Mouse (Mus musculus): ENCODE data around the gene Lztfl1. TPM values are rescaled to one million over a fixed set of nuclear protein-coding genes. Genes with fewer than 3 reads are reported as not detected.

Gene Lztfl1
- polyA plus RNA-seq, 1 experiment from 2014 or later: 71.8 TPM

Other genes with a start within 250 kb of the Lztfl1 start
- gene Limd1, start 239.0 kb downstream of the Lztfl1 start, polyA plus RNA-seq (2015; fragmentation: Nextera tagmentation; extraction: Ambion mirVana): 53.8 and 53.9 TPM in 2 replicates
- 47.7 and 49.0 TPM in 2 replicates for gene Sacm1l, start 187.9 kb downstream of the Lztfl1 start, polyA plus RNA-seq (2015; fragmentation: Nextera tagmentation; extraction: Ambion mirVana)
- gene Slc6a20b, start 85.1 kb downstream of the Lztfl1 start, polyA plus RNA-seq (2015; fragmentation: Nextera tagmentation; extraction: Ambion mirVana): 0.17 and 0.29 TPM in 2 replicates
- 0.13 and 0.17 TPM in 2 replicates for gene Ccr9, start 39.3 kb downstream of the Lztfl1 start, polyA plus RNA-seq (2015; fragmentation: Nextera tagmentation; extraction: Ambion mirVana)
- gene Slc6a20a, start 38.8 kb downstream of the Lztfl1 start, polyA plus RNA-seq (2015; fragmentation: Nextera tagmentation; extraction: Ambion mirVana): 0.34 and 0.95 TPM in 2 replicates
- 0.55 and 0.56 TPM in 2 replicates for gene Cxcr6, start 88.8 kb upstream of the Lztfl1 start, polyA plus RNA-seq (2015; fragmentation: Nextera tagmentation; extraction: Ambion mirVana)
- 15.8 and 18.9 TPM in 2 replicates for gene Fyco1, start 134.2 kb upstream of the Lztfl1 start, polyA plus RNA-seq (2015; fragmentation: Nextera tagmentation; extraction: Ambion mirVana)
- 0.04 TPM in 1 of 2 replicates, not detected in the other for gene Xcr1, start 144.3 kb upstream of the Lztfl1 start, polyA plus RNA-seq (2015; fragmentation: Nextera tagmentation; extraction: Ambion mirVana)